ENCODE assay signal across 9 mouse cellular contexts in the genomic region with DNA sequence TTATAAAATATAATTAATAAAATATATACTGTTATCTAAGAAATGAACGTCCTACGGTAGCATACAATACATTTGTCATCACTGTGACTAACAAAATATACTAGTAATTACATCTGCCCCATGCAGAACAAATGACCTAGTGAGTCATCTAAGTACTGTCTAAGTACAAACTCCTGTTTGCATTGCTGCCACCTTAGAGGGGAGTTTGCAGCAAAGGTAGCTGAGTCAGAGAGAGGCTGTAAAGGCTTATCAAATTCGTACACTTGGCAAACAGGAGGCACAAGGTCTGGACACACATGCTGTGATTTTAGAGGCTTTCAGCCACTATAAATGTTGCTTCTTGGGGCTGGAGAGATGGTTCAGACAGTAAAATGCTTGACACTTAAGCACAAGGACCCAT.
A peak's percentile ranks its signal among the peaks of the same experiment; 100 is the strongest.
ATAC-seq and TF ChIP-seq lines count a peak whose summit lies in the region.
"Had no signal": no experiment of that assay in that cellular context is flagged by ENCODE, and none has a peak within 500 bp of the region (broad histone marks: within the 10 kb centered on the region; RNA-seq: fewer than 3 reads in every experiment).

No protein-coding gene starts in this region.

- WGBS in intestine, embryonic 15.5 days: 75% methylated on average over 3 of the region's 3 CpGs
- 47% methylated on average over 3 of the region's 3 CpGs for WGBS in intestine, postnatal 0 days
- 70% methylated on average over 3 of the region's 3 CpGs for WGBS in intestine, embryonic 16.5 days
- 89% methylated on average over 3 of the region's 3 CpGs for WGBS in midbrain, embryonic 13.5 days

- no peaks in the 10 kb centered on the region for H3K9me3 ChIP-seq in intestine, embryonic 15.5 days
- no peaks in the 10 kb centered on the region for H3K9me3 ChIP-seq in intestine, postnatal 0 days (ENCODE audit: control insufficient read depth)
- H3K9me3 ChIP-seq in intestine, embryonic 16.5 days (ENCODE audit: control insufficient read depth, low read length): no peaks in the 10 kb centered on the region
- H3K9me3 ChIP-seq in midbrain, embryonic 13.5 days: no peaks in the 10 kb centered on the region

- H3K36me3 ChIP-seq in intestine, embryonic 15.5 days: no peaks in the 10 kb centered on the region
- H3K36me3 ChIP-seq in intestine, postnatal 0 days (ENCODE audit: control insufficient read depth, insufficient read depth): no peaks in the 10 kb centered on the region
- no peaks in the 10 kb centered on the region for H3K36me3 ChIP-seq in intestine, embryonic 16.5 days (ENCODE audit: control insufficient read depth, insufficient read depth, low read length)
- H3K36me3 ChIP-seq in midbrain, embryonic 13.5 days: no peaks in the 10 kb centered on the region
- H3K36me3 ChIP-seq: G1E had no signal

- no peak for TF ChIP-seq CTCF in intestine, postnatal 0 days (IDR thresholded peaks at IDR 0.05; ENCODE audit: low read depth)

- H3K4me3 ChIP-seq in intestine, embryonic 15.5 days (replicated peaks): no peak overlapping the region
- H3K4me3 ChIP-seq in intestine, postnatal 0 days (ENCODE audit: low read depth, low read length): no peak overlapping the region
- H3K4me3 ChIP-seq in intestine, embryonic 16.5 days (ENCODE audit: low read length): no peak overlapping the region
- H3K4me3 ChIP-seq in midbrain, embryonic 13.5 days (replicated peaks): no peak overlapping the region

- no peaks in the 10 kb centered on the region for H3K27me3 ChIP-seq in intestine, embryonic 15.5 days (replicated peaks)
- H3K27me3 ChIP-seq in intestine, postnatal 0 days (replicated peaks; ENCODE audit: control insufficient read depth, insufficient read depth, low read length): no peaks in the 10 kb centered on the region
- no peaks in the 10 kb centered on the region for H3K27me3 ChIP-seq in intestine, embryonic 16.5 days (replicated peaks; ENCODE audit: control insufficient read depth, insufficient read depth, low read length)
- H3K27me3 ChIP-seq in midbrain, embryonic 13.5 days: no peaks in the 10 kb centered on the region
- H3K27me3 ChIP-seq: CH12.LX, Patski had no signal

- H3K4me1 ChIP-seq in intestine, embryonic 15.5 days (replicated peaks): no peaks in the 10 kb centered on the region
- no peaks in the 10 kb centered on the region for H3K4me1 ChIP-seq in intestine, postnatal 0 days (replicated peaks; ENCODE audit: control insufficient read depth, insufficient read depth, low read length)
- no peaks in the 10 kb centered on the region for H3K4me1 ChIP-seq in intestine, embryonic 16.5 days (ENCODE audit: control insufficient read depth, insufficient read depth, low read length)
- H3K4me1 ChIP-seq in midbrain, embryonic 13.5 days (replicated peaks): no peaks in the 10 kb centered on the region

- H3K9ac ChIP-seq in intestine, embryonic 15.5 days: no peak overlapping the region
- H3K9ac ChIP-seq in intestine, postnatal 0 days (ENCODE audit: low read depth, low read length): no peak overlapping the region
- H3K9ac ChIP-seq in intestine, embryonic 16.5 days (ENCODE audit: low read depth, low read length): no peak overlapping the region
- no peak overlapping the region for H3K9ac ChIP-seq in midbrain, embryonic 13.5 days (replicated peaks)

- no peak overlapping the region for H3K27ac ChIP-seq in intestine, embryonic 15.5 days
- no peak overlapping the region for H3K27ac ChIP-seq in intestine, postnatal 0 days (ENCODE audit: low read depth, low read length)
- H3K27ac ChIP-seq in intestine, embryonic 16.5 days (ENCODE audit: low read length): no peak overlapping the region
- no peak overlapping the region for H3K27ac ChIP-seq in midbrain, embryonic 13.5 days

- H3K4me2 ChIP-seq in intestine, embryonic 15.5 days (replicated peaks): no peak overlapping the region
- no peak overlapping the region for H3K4me2 ChIP-seq in intestine, postnatal 0 days (replicated peaks; ENCODE audit: low read depth)
- no peak overlapping the region for H3K4me2 ChIP-seq in intestine, embryonic 16.5 days (ENCODE audit: low read depth, low read length)
- H3K4me2 ChIP-seq in midbrain, embryonic 13.5 days (replicated peaks): no peak overlapping the region

- ATAC-seq in intestine, embryonic 15.5 days: peak; percentile 67
- ATAC-seq in intestine, postnatal 0 days: no peak
- peak; percentile 58; the same call in 1 of the 2 replicates for ATAC-seq in intestine, embryonic 16.5 days
- ATAC-seq in midbrain, embryonic 13.5 days: no peak
- ATAC-seq: activated CD4-positive, CD25-positive, alpha-beta regulatory T cell, adult 4 months; CD4-positive, CD25-positive, alpha-beta regulatory T cell, adult 4 months; Patski had no signal

Comparison
In these comparisons a context has a peak if more than half of its experiments do, and no peak if none do; other contexts are left out.
1. ATAC-seq: peak in intestine, embryonic 15.5 days (single experiment) and intestine, embryonic 16.5 days (single experiment); none in intestine, postnatal 0 days (single experiment) and midbrain, embryonic 13.5 days (single experiment).